In the genomic region with DNA sequence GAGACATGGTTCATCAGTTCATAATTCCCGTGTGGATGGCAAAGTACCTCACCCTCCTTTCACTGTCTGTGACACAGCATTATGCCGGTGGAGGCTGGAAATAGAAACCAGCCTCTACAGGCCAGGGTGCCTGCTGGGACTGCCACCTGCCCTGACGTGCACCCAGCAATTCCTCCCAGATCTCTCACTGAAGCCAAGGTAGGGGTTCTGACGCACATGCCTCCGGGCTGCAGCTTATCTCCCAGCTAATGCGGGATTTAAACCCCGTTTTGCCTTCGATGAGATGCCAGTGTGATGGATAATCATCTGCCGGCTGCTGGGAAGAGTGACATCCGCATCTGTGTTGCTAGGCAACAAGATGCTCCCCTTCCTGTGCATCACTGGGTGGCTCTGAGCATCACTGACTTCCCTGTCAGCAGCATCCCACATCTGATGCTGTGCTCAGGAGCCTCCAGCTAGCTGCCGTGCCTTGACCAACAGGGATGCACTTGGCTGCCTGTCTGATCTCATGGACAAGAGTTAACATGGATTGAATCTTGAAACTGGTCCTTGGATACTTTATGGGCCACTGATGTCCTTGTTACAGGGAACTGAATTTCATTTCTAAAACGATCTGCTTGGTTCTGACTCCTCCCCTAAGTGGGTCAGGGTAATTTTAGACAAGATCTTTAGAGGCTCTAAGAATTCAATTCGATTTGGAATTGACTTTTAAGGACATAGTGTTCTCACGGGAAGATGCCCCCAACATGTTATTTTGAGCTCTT, we compare ENCODE assay signal across 10 mouse cellular contexts.
DNase-seq lines count a peak whose midpoint lies in the region; ATAC-seq lines count a peak whose summit lies in the region.
"Had no signal": no experiment of that assay in that cellular context is flagged by ENCODE, and none has a peak within 500 bp of the region (broad histone marks: within the 10 kb centered on the region; RNA-seq: fewer than 3 reads in every experiment).

No protein-coding gene starts in this region.

- H3K4me3 ChIP-seq in forebrain, embryonic 14.5 days (ENCODE audit: low read depth, low read length): no peak overlapping the region
- H3K4me3 ChIP-seq in neural tube, embryonic 12.5 days: no peak overlapping the region
- H3K4me3 ChIP-seq: erythroblast, embryonic 14.5 days; limb, embryonic 12.5 days had no signal

- no peak overlapping the region for H3K9ac ChIP-seq in forebrain, embryonic 14.5 days (ENCODE audit: low read length)
- 0 out of 2 replicates have a peak overlapping the region, but pooled peaks have one; percentile 35 for H3K9ac ChIP-seq in neural tube, embryonic 12.5 days
- H3K9ac ChIP-seq: limb, embryonic 12.5 days had no signal

- H3K27me3 ChIP-seq in forebrain, embryonic 14.5 days (replicated peaks; ENCODE audit: control insufficient read depth, insufficient read depth, low read length): no peaks in the 10 kb centered on the region
- no peaks in the 10 kb centered on the region for H3K27me3 ChIP-seq in neural tube, embryonic 12.5 days (replicated peaks)
- H3K27me3 ChIP-seq: limb, embryonic 12.5 days had no signal

- H3K9me3 ChIP-seq in forebrain, embryonic 14.5 days (replicated peaks; ENCODE audit: control insufficient read depth, low read length): no peaks in the 10 kb centered on the region
- H3K9me3 ChIP-seq in neural tube, embryonic 12.5 days: 0 out of 2 replicates have a peak, but pooled peaks cover 5% of the 10 kb centered on the region

- peak; percentile 92 for ATAC-seq in forebrain, embryonic 14.5 days
- ATAC-seq in neural tube, embryonic 12.5 days (ENCODE audit: low FRiP score, low read depth): peak; percentile 77

- peak overlapping the region; percentile 72 for H3K27ac ChIP-seq in forebrain, embryonic 14.5 days (ENCODE audit: low read depth, low read length)
- H3K27ac ChIP-seq in neural tube, embryonic 12.5 days: no peak overlapping the region
- H3K27ac ChIP-seq: limb, embryonic 12.5 days had no signal

- 44% methylated on average over 14 of the region's 14 CpGs for WGBS in forebrain, embryonic 14.5 days
- 53% methylated on average over 14 of the region's 14 CpGs for WGBS in neural tube, embryonic 12.5 days

- no peaks in the 10 kb centered on the region for H3K36me3 ChIP-seq in forebrain, embryonic 14.5 days (ENCODE audit: control insufficient read depth, insufficient read depth, low read length)
- H3K36me3 ChIP-seq in neural tube, embryonic 12.5 days: no peaks in the 10 kb centered on the region
- H3K36me3 ChIP-seq: limb, embryonic 12.5 days had no signal

- DNase-seq in cerebellum, adult 11-12 months: peak; percentile 83
- peak; percentile 83 for DNase-seq in forebrain, embryonic 14.5 days (ENCODE audit: low spot score)
- peak; percentile 79 for DNase-seq in layer of hippocampus, adult 9-11 months
- DNase-seq in urinary bladder, postnatal 25 days (ENCODE audit: low spot score): no peak
- no peak for DNase-seq in kidney, postnatal 14 days
- no peak for DNase-seq in c-Kit-positive CD71-positive TER-119-positive erythroid progenitor cells, embryonic 14.5 days (ENCODE audit: low spot score)
- no peak for DNase-seq in lung, postnatal 4 days

- H3K4me1 ChIP-seq in forebrain, embryonic 14.5 days (ENCODE audit: control insufficient read depth, insufficient read depth, low read length): peaks cover 2% of the 10 kb centered on the region; the same call in 1 of the 2 replicates
- peaks cover 6% of the 10 kb centered on the region for H3K4me1 ChIP-seq in neural tube, embryonic 12.5 days
- H3K4me1 ChIP-seq: limb, embryonic 12.5 days had no signal

- peak overlapping the region; percentile 31 for H3K4me2 ChIP-seq in forebrain, embryonic 14.5 days (ENCODE audit: low read length)
- H3K4me2 ChIP-seq in neural tube, embryonic 12.5 days (replicated peaks): peak overlapping the region; percentile 41
- H3K4me2 ChIP-seq: limb, embryonic 12.5 days had no signal

Comparison
In these comparisons a context has a peak if more than half of its experiments do, and no peak if none do; other contexts are left out.
1. DNase-seq: peak in cerebellum, adult 11-12 months (single experiment), forebrain, embryonic 14.5 days (single experiment) and layer of hippocampus, adult 9-11 months (single experiment); none in urinary bladder, postnatal 25 days (single experiment), kidney, postnatal 14 days (single experiment), c-Kit-positive CD71-positive TER-119-positive erythroid progenitor cells, embryonic 14.5 days (single experiment) and lung, postnatal 4 days (0 of 2).